ENCODE assay signal across 24 mouse cellular contexts in the genomic region with DNA sequence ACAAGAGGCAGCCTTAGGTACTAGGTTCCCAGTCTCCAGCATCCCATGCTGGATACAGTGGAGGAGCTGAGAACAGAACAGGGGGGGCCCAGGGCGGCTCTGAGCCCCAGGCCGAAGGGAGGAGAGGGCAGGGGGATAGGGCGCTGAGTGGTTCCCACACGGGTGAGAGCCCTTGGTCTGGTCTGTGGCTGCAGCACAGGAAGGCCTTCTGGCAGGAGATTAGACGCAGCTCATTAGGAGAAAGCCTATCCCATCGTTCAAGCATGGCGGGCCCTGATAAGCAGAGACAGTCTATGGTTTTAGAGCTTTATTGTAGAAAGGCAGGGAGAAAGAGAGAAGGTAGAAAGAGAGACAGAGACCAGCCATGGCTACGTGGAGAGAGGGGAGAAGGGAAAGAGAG. TPM values are rescaled to one million over a fixed set of nuclear protein-coding genes. Genes with fewer than 3 reads are reported as not detected.
DNase-seq lines count a peak whose midpoint lies in the region; ATAC-seq and TF ChIP-seq lines count a peak whose summit lies in the region.
"Had no signal": no experiment of that assay in that cellular context is flagged by ENCODE, and none has a peak within 500 bp of the region (broad histone marks: within the 10 kb centered on the region; RNA-seq: fewer than 3 reads in every experiment).

No protein-coding gene starts in this region.

- no peaks in the 10 kb centered on the region for H3K9me3 ChIP-seq in liver, embryonic 14.5 days (ENCODE audit: control insufficient read depth, low read length)
- no peaks in the 10 kb centered on the region for H3K9me3 ChIP-seq in intestine, postnatal 0 days (ENCODE audit: control insufficient read depth)
- H3K9me3 ChIP-seq in heart, embryonic 11.5 days (replicated peaks; ENCODE audit: control insufficient read depth, low read length), result no peaks in the 10 kb centered on the region
- H3K9me3 ChIP-seq: embryonic facial prominence, embryonic 15.5 days; forebrain, embryonic 10.5 days; forebrain, embryonic 15.5 days; heart, embryonic 12.5 days; hindbrain, embryonic 15.5 days had no signal

- H3K9ac ChIP-seq in liver, embryonic 14.5 days (replicated peaks), result no peak overlapping the region; the same call in 1 of the 2 replicates
- H3K9ac ChIP-seq in intestine, postnatal 0 days (ENCODE audit: low read depth, low read length), result no peak overlapping the region
- no peak overlapping the region for H3K9ac ChIP-seq in heart, embryonic 11.5 days (ENCODE audit: low read depth, low read length)
- H3K9ac ChIP-seq: embryonic facial prominence, embryonic 15.5 days; forebrain, embryonic 15.5 days; heart, embryonic 12.5 days; hindbrain, embryonic 15.5 days had no signal

- no peaks in the 10 kb centered on the region for H3K36me3 ChIP-seq in liver, embryonic 14.5 days (replicated peaks; ENCODE audit: control insufficient read depth, insufficient read depth, low read depth)
- no peaks in the 10 kb centered on the region for H3K36me3 ChIP-seq in intestine, postnatal 0 days (ENCODE audit: control insufficient read depth, insufficient read depth)
- no peaks in the 10 kb centered on the region for H3K36me3 ChIP-seq in heart, embryonic 11.5 days (ENCODE audit: control insufficient read depth, insufficient read depth, low read length)
- H3K36me3 ChIP-seq: embryonic facial prominence, embryonic 15.5 days; forebrain, embryonic 10.5 days; forebrain, embryonic 15.5 days; heart, embryonic 12.5 days; hindbrain, embryonic 15.5 days had no signal

- peak overlapping the region; percentile 44 for H3K4me2 ChIP-seq in liver, embryonic 14.5 days (ENCODE audit: low read depth)
- no peak overlapping the region for H3K4me2 ChIP-seq in intestine, postnatal 0 days (replicated peaks; ENCODE audit: low read depth)
- no peak overlapping the region for H3K4me2 ChIP-seq in heart, embryonic 11.5 days
- H3K4me2 ChIP-seq: embryonic facial prominence, embryonic 15.5 days; forebrain, embryonic 15.5 days; heart, embryonic 12.5 days; hindbrain, embryonic 15.5 days had no signal

- no peak overlapping the region for H3K4me3 ChIP-seq in liver, embryonic 14.5 days (ENCODE audit: insufficient read depth in 1 of 2, low read depth in 2 of 2, low read length in 2 of 2)
- no peak overlapping the region for H3K4me3 ChIP-seq in intestine, postnatal 0 days (ENCODE audit: low read depth, low read length)
- H3K4me3 ChIP-seq in heart, embryonic 11.5 days (ENCODE audit: low read depth, low read length), result no peak overlapping the region
- H3K4me3 ChIP-seq: embryonic facial prominence, embryonic 15.5 days; erythroblast, embryonic 14.5 days; forebrain, embryonic 10.5 days; forebrain, embryonic 15.5 days; heart, adult 2 months; heart, embryonic 12.5 days; hindbrain, embryonic 15.5 days had no signal

- H3K27ac ChIP-seq in liver, embryonic 14.5 days, result no peak overlapping the region
- H3K27ac ChIP-seq in intestine, postnatal 0 days (ENCODE audit: low read depth, low read length), result no peak overlapping the region
- no peak overlapping the region for H3K27ac ChIP-seq in heart, embryonic 11.5 days (ENCODE audit: low read depth, low read length)
- H3K27ac ChIP-seq: embryonic facial prominence, embryonic 15.5 days; forebrain, embryonic 10.5 days; forebrain, embryonic 15.5 days; heart, adult 2 months; hindbrain, embryonic 15.5 days had no signal

- no peaks in the 10 kb centered on the region for H3K27me3 ChIP-seq in liver, embryonic 14.5 days (ENCODE audit: control insufficient read depth, insufficient read depth, low read length)
- H3K27me3 ChIP-seq in intestine, postnatal 0 days (replicated peaks; ENCODE audit: control insufficient read depth, insufficient read depth, low read length), result no peaks in the 10 kb centered on the region
- H3K27me3 ChIP-seq in heart, embryonic 11.5 days (ENCODE audit: control insufficient read depth, insufficient read depth, low read length), result no peaks in the 10 kb centered on the region
- H3K27me3 ChIP-seq: embryonic facial prominence, embryonic 15.5 days; forebrain, embryonic 15.5 days; heart, embryonic 12.5 days; hindbrain, embryonic 15.5 days had no signal

- H3K4me1 ChIP-seq in liver, embryonic 14.5 days (replicated peaks; ENCODE audit: control insufficient read depth in 2 of 2, insufficient read depth in 2 of 2, low read length in 1 of 2), result peaks cover 13 to 22% of the 10 kb centered on the region in 2 experiments
- H3K4me1 ChIP-seq in intestine, postnatal 0 days (replicated peaks; ENCODE audit: control insufficient read depth, insufficient read depth, low read length), result no peaks in the 10 kb centered on the region
- H3K4me1 ChIP-seq in heart, embryonic 11.5 days (ENCODE audit: control insufficient read depth, insufficient read depth, low read length), result peaks cover 3% of the 10 kb centered on the region; the same call in 1 of the 2 replicates

- TF ChIP-seq EP300 in liver, embryonic 14.5 days (IDR thresholded peaks at IDR 0.05; ENCODE audit: low read depth), result peak; percentile 59

- 12% methylated on average over 8 of the region's 8 CpGs for WGBS in liver, embryonic 14.5 days (ENCODE audit: insufficient replicate concordance)
- 66% methylated on average over 8 of the region's 8 CpGs for WGBS in intestine, postnatal 0 days
- WGBS in heart, embryonic 11.5 days (ENCODE audit: insufficient replicate concordance), result 40% methylated on average over 8 of the region's 8 CpGs

- no peak for ATAC-seq in liver, embryonic 14.5 days (ENCODE audit: insufficient read depth)
- peak; percentile 56 for ATAC-seq in megakaryocyte-erythroid progenitor cell, adult 5-6 weeks (replicated peaks; ENCODE audit: low FRiP score, low TSS enrichment, poor library complexity, severe bottlenecking)
- no peak for ATAC-seq in intestine, postnatal 0 days
- ATAC-seq in heart, embryonic 11.5 days (replicated peaks; ENCODE audit: insufficient number of reproducible peaks, low FRiP score, low TSS enrichment), result no peak
- ATAC-seq: CD4-positive, CD25-positive, alpha-beta regulatory T cell, adult 4 months; forebrain, embryonic 15.5 days had no signal

- DNase-seq in heart, adult 11 months, result peak; percentile 69
- no peak for DNase-seq in heart, postnatal 4 days
- DNase-seq in liver, result peak; percentile 55
- no peak for DNase-seq in liver, embryonic 14.5 days (ENCODE audit: low read depth in 3 of 3, low spot score in 3 of 3)
- DNase-seq in layer of hippocampus, postnatal 25 days (ENCODE audit: extremely low spot score in 1 of 2, low spot score in 1 of 2), result no peak
- DNase-seq: adrenal gland, adult 2 months; adrenal gland, postnatal 25 days; B cell, adult 2 months; cerebellum, adult 18-20 months; cerebellum, adult 9-11 months; cerebellum, postnatal 36 days; embryo, embryonic 11 days; gastrocnemius, postnatal 36 days; heart, adult 2 months had no signal

- TF ChIP-seq CTCF in liver, embryonic 14.5 days (IDR thresholded peaks at IDR 0.05; ENCODE audit: low read depth), result no peak
- no peak for TF ChIP-seq CTCF in intestine, postnatal 0 days (IDR thresholded peaks at IDR 0.05; ENCODE audit: low read depth)

RNA-seq across cellular contexts. Expression of gene Scyl2, which starts 3.9 kb away (rescaled TPM):
- total RNA-seq in heart, postnatal 4 days (2021), result 10 to 100 TPM; 21.4 to 22.1 TPM
- 8.6 and 10.2 TPM in 2 replicates for polyA plus RNA-seq in liver, embryonic 14.5 days (2012; rRNA removed)
- polyA plus RNA-seq in liver, embryonic 14.5 days (2014; fragmentation: Nextera tagmentation; extraction: Ambion mirVana), result 6.8 and 6.9 TPM in 2 replicates
- 34.0 and 50.8 TPM in 2 replicates for total RNA-seq in megakaryocyte-erythroid progenitor cell, adult 5-6 weeks (2014; fragmentation: Nextera tagmentation)
- total RNA-seq in megakaryocyte-erythroid progenitor cell, adult 5-6 weeks (2017), result 45.7 and 52.7 TPM in 2 replicates
- polyA plus RNA-seq in intestine, postnatal 0 days (2015; fragmentation: Nextera tagmentation; extraction: Ambion mirVana), result 4.6 and 5.3 TPM in 2 replicates
- total RNA-seq in layer of hippocampus, postnatal 25 days (2021), result 10 to 100 TPM; 23.4 to 28.5 TPM
- polyA plus RNA-seq in heart, embryonic 11.5 days (2014; fragmentation: Nextera tagmentation; extraction: Ambion mirVana), result 9.1 and 10.2 TPM in 2 replicates

RNA-seq across cellular contexts. Expression of gene Actr6, which starts 42.1 kb away (rescaled TPM):
- total RNA-seq in heart, postnatal 4 days (2021), result 1 to 10 TPM; 8.1 to 9.8 TPM
- polyA plus RNA-seq in liver, embryonic 14.5 days (2012; rRNA removed), result 3.1 and 6.3 TPM in 2 replicates
- 17.1 and 19.2 TPM in 2 replicates for polyA plus RNA-seq in liver, embryonic 14.5 days (2014; fragmentation: Nextera tagmentation; extraction: Ambion mirVana)
- total RNA-seq in megakaryocyte-erythroid progenitor cell, adult 5-6 weeks (2014; fragmentation: Nextera tagmentation), result 21.0 and 21.7 TPM in 2 replicates
- total RNA-seq in megakaryocyte-erythroid progenitor cell, adult 5-6 weeks (2017), result 10.4 and 22.4 TPM in 2 replicates
- polyA plus RNA-seq in intestine, postnatal 0 days (2015; fragmentation: Nextera tagmentation; extraction: Ambion mirVana), result 12.3 and 12.5 TPM in 2 replicates
- 10 to 100 TPM; 22.1 to 25.3 TPM for total RNA-seq in layer of hippocampus, postnatal 25 days (2021)
- polyA plus RNA-seq in heart, embryonic 11.5 days (2014; fragmentation: Nextera tagmentation; extraction: Ambion mirVana), result 28.2 and 29.6 TPM in 2 replicates

RNA-seq across cellular contexts. Expression of gene Uhrf1bp1l, which starts 54.8 kb away (rescaled TPM):
- 10 to 100 TPM; 28.8 to 31.4 TPM for total RNA-seq in heart, postnatal 4 days (2021)
- polyA plus RNA-seq in liver, embryonic 14.5 days (2012; rRNA removed), result 5.7 and 9.6 TPM in 2 replicates
- 9.4 and 9.6 TPM in 2 replicates for polyA plus RNA-seq in liver, embryonic 14.5 days (2014; fragmentation: Nextera tagmentation; extraction: Ambion mirVana)
- total RNA-seq in megakaryocyte-erythroid progenitor cell, adult 5-6 weeks (2014; fragmentation: Nextera tagmentation), result 30.8 and 43.8 TPM in 2 replicates
- total RNA-seq in megakaryocyte-erythroid progenitor cell, adult 5-6 weeks (2017), result 23.7 and 44.3 TPM in 2 replicates
- polyA plus RNA-seq in intestine, postnatal 0 days (2015; fragmentation: Nextera tagmentation; extraction: Ambion mirVana), result 8.0 and 9.3 TPM in 2 replicates
- total RNA-seq in layer of hippocampus, postnatal 25 days (2021), result 10 to 100 TPM; 80.0 to 82.6 TPM
- polyA plus RNA-seq in heart, embryonic 11.5 days (2014; fragmentation: Nextera tagmentation; extraction: Ambion mirVana), result 21.3 and 22.9 TPM in 2 replicates

Comparison
In these comparisons a context has a peak if more than half of its experiments do, and no peak if none do; other contexts are left out.
1. DNase-seq: peak in heart, adult 11 months (single experiment) and liver (single experiment); none in heart, postnatal 4 days (single experiment), liver, embryonic 14.5 days (0 of 3) and layer of hippocampus, postnatal 25 days (0 of 2).